Mouse (Mus musculus) left cerebral cortex, postnatal 10 days (tissue): ENCODE measurements around the gene Nav3. TPM values are rescaled to one million over a fixed set of nuclear protein-coding genes. Genes with fewer than 3 reads are reported as not detected.
"Not testable (repeated sequence)": the region's sequence is repeated elsewhere in the genome, so short reads cannot be mapped to it uniquely, and the experiment has no call there.

Experiments used
- DNase-seq, 2 experiments: peaks; one replicate each; pipeline ENCODE4 v3.0.0; 2021 to 2022; ENCODE audit warnings: low spot score in 2 of 2, mixed read lengths in 1 of 2; ENCODE audit errors: extremely low spot score in 1 of 2
- intact Hi-C: fragments of 180-260 bp; cut with DNase I; formaldehyde crosslinking; loops from one replicate; pipeline ENCODE4 v1.15.1; 2025
- total RNA-seq, 2 experiments: library from RNA; stranded (reverse); gene quantifications; 2 replicates each; pipeline ENCODE4 v1.2.3; 2021

Gene Nav3
- total RNA-seq, 2 experiments from 2014 or later, result 241 to 252 TPM

DNA sequence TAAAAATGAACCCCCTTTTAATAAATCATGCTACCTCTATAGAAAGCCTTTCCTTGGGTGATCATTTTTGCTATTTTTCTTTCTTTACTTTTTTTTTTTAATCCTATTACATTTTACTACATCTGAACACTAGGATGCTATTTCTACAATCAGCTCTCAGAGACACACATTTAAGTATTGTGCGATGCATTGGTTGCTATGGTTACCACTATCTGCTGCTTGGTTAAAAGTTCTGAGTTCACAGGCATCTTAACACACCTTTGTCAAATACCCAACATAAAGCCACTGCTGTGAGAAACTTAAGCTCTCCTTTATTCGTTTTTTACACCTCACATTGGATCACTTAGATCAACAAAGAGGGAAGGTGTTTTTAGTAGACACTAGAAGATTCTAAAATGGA lies 338.7 kb downstream of the Nav3 start:
- intact Hi-C loops, result no loop called here

DNA sequence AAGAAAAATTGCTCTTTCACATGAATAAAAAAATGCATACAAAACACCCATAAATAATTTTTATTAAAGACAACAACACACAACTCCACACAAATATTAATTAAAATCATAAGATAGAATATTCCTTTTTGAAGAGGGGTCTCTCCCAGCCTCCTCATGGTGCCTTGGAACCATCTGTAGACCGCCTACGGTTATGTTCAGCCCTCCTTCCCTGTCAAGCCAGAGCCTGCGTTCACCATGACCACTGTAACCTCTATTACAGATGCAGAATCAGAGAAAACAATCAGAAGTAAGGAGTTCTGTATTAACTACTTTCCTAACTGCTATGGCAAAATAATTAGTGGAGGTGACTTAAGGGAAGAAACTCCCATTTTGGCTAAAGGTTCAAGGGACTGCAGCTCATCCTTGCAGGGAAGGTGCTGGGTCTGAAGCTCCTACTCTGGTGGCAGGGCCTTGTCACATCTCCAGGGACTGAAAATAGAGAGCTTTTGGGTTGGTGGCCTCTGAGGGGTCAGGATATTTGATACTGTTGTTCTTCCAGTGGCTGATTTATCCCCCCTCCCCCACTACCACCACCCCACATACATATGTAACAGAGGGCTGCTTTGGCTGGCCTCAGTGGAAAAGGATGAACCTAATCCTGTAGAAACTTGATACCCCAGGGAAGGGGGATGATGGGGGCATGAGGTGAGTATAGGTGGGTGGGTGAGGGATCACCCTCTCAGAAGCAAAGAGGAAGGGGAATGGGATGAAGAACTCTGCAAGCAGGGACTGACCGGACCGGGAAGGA lies 343.1 kb downstream of the Nav3 start:
- no peak for DNase-seq
- intact Hi-C loops, result no loop called here

More for the DNA sequence above, 338.7 kb downstream of the Nav3 start:
- DNase-seq, result no peak

DNA sequence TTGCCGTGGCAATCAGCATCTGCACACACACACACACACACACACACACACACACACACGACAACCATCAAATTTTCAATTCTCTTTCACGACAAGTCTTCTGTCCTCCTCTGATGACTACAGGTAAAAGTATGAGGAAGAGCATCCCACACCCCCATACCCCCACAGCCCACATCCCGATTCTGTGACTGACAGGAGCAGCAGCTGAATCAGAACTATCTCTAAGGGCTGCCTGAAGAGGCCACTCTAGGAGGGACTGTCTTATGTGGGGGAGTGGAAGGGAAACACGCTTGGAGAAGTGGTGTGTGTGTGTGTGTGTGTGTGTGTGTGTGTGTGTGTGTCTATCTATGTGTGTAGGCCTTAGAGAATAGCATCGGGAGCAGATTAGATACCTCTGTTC lies 352.7 kb downstream of the Nav3 start:
- no peak for DNase-seq
- intact Hi-C loops, result no loop called here

GRCm38 (mm10) chr10:110102231-110102630 lies 353.8 kb downstream of the Nav3 start:
- no peak for DNase-seq
- intact Hi-C loops, result no loop called here

DNA sequence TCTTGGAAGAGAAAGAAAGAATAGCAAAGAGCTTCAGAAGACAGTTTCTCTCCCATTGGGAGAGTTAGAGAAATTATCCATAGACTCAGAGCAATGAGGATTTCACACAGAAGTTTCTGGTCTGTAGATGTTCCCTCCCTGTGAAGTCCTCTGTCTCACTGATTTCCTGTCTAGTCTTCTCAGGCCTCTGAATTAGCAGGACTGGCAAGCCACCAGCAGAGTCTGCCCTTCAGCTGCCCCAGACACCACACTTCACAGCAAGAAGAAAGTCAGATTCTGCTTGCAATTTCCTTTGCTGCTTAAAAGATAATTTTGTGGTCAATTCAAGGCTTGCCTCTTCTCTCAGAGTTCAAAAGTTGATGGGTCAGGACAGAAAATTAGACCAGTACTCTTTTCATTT lies 361.6 kb downstream of the Nav3 start:
- intact Hi-C loops, result no loop called here
- DNase-seq, result peak in 1 of 2 experiments; percentile 49

- intact Hi-C loops, result loop anchor here (10.0 kb wide), 1 partner anchor 164 kb away; no protein-coding TSS in a partner anchor
- DNase-seq, result no peak
Observed at GRCm38 (mm10) chr10:110088444-110089061, 367.5 kb downstream of the Nav3 start.

DNA sequence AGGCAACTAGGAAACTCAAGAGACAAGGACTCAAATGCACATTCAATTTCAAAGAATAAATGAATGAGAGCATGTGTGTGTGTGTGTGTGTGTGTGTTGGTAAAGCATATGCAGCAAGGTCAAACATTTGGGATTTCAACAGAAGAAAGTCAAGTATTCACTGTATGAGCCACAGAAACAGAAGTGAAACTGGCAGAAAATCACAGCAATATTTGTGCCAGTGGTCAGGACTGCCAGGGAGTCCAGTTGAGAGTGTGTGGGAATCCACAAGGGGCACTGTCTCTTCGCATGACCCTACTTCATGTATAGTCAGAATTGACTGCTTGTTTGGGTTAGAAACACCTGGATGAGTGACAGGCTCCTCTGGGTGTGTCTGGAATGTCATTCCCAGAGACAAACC lies 370.1 kb downstream of the Nav3 start:
- intact Hi-C loops, result loop anchor here (10.0 kb wide), 1 partner anchor 161 kb away; no protein-coding TSS in a partner anchor
- no peak for DNase-seq

DNA sequence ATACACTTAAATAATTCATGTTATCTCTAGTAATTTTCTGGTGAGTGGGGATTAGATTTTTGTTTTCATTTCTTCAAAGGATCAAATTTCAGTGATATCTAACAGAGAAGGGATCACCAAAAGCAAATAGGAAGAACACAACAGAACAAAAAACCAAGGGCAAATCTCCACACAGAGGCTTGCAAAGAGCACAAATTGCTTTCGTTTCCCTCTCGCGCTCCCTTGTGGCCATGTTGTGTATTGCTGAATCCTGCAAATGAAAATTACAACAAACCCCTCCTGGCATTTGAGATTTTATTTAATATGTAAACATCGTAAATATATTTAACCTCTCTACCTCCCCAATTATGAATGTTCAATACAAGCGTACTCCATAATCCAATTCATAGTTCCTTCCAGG lies 370.8 kb downstream of the Nav3 start:
- peak in 1 of 2 experiments; percentile 45 for DNase-seq
- intact Hi-C loops, result loop anchor here (10.0 kb wide), 1 partner anchor 160 kb away; no protein-coding TSS in a partner anchor

- intact Hi-C loops, result no loop called here
- no peak for DNase-seq
Observed at GRCm38 (mm10) chr10:110076575-110076974, 379.4 kb downstream of the Nav3 start.

- intact Hi-C loops, result no loop called here
- DNase-seq, result no peak
Observed at GRCm38 (mm10) chr10:110072355-110072754, 383.6 kb downstream of the Nav3 start.

GRCm38 (mm10) chr10:110061166-110061565 lies 394.8 kb downstream of the Nav3 start:
- DNase-seq, result no peak
- intact Hi-C loops, result no loop called here

GRCm38 (mm10) chr10:110037547-110037946 lies 418.5 kb downstream of the Nav3 start:
- intact Hi-C loops, result no loop called here

GRCm38 (mm10) chr10:110034582-110035099 lies 421.4 kb downstream of the Nav3 start:
- DNase-seq, result no peak
- intact Hi-C loops, result no loop called here

More at GRCm38 (mm10) chr10:110037547-110037946, 418.5 kb downstream of the Nav3 start:
- no peak for DNase-seq

DNA sequence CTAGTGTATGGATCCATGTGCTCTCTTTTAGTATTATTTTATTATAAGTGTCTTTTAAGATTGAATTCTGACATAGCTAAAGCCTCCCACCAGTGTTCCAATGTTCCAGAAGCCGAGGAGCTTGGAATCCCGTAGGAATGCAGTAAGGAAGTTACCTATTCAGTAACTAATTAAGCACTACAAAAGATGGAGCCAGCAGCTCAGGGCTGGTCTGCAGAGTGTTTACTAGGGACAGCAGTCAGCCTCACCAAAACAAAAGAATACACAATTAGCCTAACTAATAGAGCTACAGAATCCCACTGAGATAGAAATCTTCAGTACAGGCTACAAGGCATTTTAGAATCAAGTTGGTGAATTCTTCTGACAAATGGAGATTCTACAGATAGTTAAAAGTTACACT lies 431.1 kb downstream of the Nav3 start:
- intact Hi-C loops, DNase-seq: not testable (repeated sequence)

DNA sequence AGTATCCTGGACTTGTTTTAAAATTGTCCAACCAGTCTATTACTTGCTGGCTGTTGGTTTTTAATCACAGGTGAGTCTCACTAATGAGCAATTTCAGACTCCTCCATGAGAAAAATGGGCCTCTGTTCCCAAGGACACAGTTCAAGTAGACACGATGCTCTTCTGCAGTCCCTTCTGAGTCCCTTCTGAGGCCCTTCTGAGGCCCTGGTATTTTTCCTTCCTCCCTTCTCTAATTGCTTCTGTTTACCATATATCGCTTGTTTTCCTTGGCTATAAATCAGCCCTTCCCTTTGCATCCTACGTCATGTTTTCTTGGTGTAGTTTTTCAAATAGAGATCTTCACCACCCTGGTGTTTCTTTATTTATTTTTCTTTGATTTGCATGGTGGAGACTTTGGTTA lies 433.9 kb downstream of the Nav3 start:
- DNase-seq, result no peak
- intact Hi-C loops, result no loop called here

DNA sequence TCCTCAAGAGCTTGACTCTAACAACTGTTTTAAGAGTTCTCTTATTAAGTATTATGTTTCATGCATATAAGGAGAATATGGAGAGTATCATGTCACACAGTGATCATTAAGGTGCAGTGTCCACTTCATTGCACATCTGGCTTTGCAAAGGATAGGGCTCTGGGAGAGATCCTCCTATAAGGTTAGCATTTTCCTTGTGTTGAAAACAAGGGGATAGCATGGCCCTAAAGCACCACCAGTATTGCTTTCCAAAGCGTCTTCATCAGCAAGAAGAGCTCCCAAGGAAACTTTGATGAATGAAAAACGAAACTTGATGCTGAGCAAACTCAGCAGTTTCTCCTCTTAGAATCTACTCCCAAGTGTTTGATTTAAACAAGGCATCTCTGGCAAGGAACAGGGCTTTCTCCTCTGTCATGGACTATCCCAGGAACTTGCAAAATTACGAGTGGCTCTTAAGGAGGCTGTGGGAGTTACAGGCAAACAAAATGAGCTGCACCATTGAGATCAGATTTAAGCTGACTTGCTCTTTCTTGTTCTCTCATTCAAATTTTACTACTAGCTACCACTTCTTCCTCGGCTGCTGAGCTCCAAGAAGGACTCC lies 436.6 kb downstream of the Nav3 start:
- intact Hi-C loops, result no loop called here
- no peak for DNase-seq

- DNase-seq, intact Hi-C loops: not testable (repeated sequence)
Observed at GRCm38 (mm10) chr10:110001328-110001727, 454.7 kb downstream of the Nav3 start.

- intact Hi-C loops, result no loop called here
- DNase-seq, result no peak
Observed at GRCm38 (mm10) chr10:110000755-110001247, 455.2 kb downstream of the Nav3 start.

DNA sequence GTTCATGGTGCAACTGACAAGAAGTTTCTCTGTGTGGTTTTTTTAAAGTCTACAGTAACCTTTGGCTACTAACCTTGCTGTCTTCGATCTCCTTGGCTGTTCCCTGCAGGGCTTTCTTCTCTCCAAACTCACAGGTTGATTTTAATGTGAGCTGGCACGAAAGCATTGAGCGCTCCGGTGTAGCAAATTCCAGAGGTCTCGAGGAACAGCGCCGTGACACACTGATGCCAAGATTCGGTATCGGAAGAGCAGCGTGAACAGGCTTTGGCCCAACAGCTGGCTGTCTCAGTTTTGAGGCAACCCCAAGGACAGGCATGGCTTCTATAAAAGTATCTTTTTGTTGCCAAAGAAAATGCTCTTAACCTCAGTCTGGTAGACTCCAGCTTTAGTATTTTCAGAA lies 456.1 kb downstream of the Nav3 start:
- intact Hi-C loops, result no loop called here
- DNase-seq, result no peak
